Mouse (Mus musculus): Measurements from ENCODE around the gene Sv2c. TPM values are rescaled to one million over a fixed set of nuclear protein-coding genes. Genes with fewer than 3 reads are reported as not detected.

The Sv2c gene
- polyA plus RNA-seq, 1 experiment: 0.18 TPM

DNA sequence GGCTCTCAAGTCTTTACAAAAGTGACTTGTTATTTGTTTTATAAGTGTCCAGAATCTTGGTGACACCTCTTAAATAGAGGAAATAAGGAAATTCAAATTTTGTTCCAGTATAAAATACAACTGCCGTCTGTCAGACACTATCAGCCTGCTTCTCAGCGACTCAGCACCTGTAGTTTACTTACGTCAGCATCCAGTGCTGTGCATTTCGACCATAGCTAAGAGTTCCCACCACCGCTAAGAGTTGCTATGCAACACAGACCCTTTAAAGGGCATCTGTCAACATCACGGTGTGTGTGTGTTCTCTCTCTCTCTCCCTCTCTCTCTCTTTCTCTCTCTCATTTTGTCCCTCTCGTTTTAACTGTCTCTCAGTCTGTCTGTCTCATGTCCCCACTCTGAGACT is 170.5 kb downstream of the Sv2c start:
- Histone ChIP-seq H3K27me3 (ENCODE audit: control insufficient read depth, insufficient read depth, low read length) (no peaks in the 10 kb centered on the region), H3K4me1 (ENCODE audit: control insufficient read depth, insufficient read depth, insufficient read length) (peaks cover 11% of the 10 kb centered on the region), H3K4me3 (ENCODE audit: extremely low read depth, insufficient read depth, insufficient read length) (peak overlapping the region; percentile 11; the same call in 1 of the 2 replicates), H3K27ac (ENCODE audit: insufficient read depth, low read length) (peak overlapping the region; percentile 83; the same call in 1 of the 2 replicates), H3K36me3 (ENCODE audit: control insufficient read depth, insufficient read depth, low read length) (no peaks in the 10 kb centered on the region)
- 43% methylated on average over 7 of the region's 7 CpGs for WGBS
- DNase-seq (ENCODE audit: low read depth in 1 of 2, low spot score in 2 of 2): no peak
- TF ChIP-seq POLR2A (IDR thresholded peaks at IDR 0.05; ENCODE audit: low read depth, low read length) (no peak), CTCF (IDR thresholded peaks at IDR 0.05; ENCODE audit: extremely low read depth, insufficient read depth, insufficient read length, insufficient replicate concordance) (no peak)

- H3K4me1 ChIP-seq (ENCODE audit: control insufficient read depth, insufficient read depth, insufficient read length): peaks cover 12% of the 10 kb centered on the region; the same call in 1 of the 2 replicates
- DNase-seq (ENCODE audit: low read depth in 1 of 2, low spot score in 2 of 2): no peak
- H3K27ac ChIP-seq (ENCODE audit: insufficient read depth, low read length): peak overlapping the region; percentile 83
Observed at GRCm38 (mm10) chr13:95961191-95961791, 171.1 kb downstream of the Sv2c start.

DNA sequence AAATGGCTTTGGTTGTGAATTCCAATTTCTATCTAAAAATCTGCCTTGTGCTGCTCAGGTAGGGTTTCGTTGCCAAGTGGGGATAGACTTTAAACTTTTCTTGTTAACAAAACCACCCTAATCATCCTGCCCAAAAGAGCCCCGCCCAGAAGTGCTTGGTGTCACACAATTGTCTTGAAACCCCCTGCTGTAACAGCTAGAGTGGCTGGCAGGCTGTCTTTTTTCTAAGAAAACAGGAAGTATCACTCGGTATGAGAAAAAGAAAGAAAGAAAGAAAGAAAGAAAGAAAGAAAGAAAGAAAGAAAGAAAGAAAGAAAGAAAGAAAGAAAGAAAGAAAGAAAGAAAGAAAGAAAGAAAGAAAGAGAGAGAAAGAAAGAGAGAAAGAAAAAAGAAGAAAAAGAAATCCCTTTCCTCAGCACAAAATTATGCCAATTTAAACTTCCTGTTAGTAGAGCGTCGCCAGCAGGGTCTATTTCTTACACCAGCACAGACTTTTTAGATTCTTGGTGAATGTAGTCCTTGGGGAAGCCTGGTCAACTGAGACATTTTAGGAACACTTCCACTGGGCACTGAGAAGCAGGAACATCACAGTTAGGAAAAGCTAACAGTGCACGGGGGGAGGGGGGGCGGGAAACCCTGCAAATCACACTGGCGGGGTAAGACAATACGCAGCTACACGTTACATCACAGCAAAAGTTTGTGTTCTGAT is 171.7 kb downstream of the Sv2c start:
- peak in 1 of 2 experiments; percentile 14 for DNase-seq (ENCODE audit: low read depth in 1 of 2, low spot score in 2 of 2)
- Histone ChIP-seq H3K4me1 (ENCODE audit: control insufficient read depth, insufficient read depth, insufficient read length) (peaks cover 12% of the 10 kb centered on the region; the same call in 1 of the 2 replicates), H3K27me3 (ENCODE audit: control insufficient read depth, insufficient read depth, low read length) (no peaks in the 10 kb centered on the region), H3K27ac (ENCODE audit: insufficient read depth, low read length) (peak overlapping the region; percentile 89), H3K36me3 (ENCODE audit: control insufficient read depth, insufficient read depth, low read length) (no peaks in the 10 kb centered on the region), H3K4me3 (ENCODE audit: extremely low read depth, insufficient read depth, insufficient read length) (peak overlapping the region; percentile 65)
- 6% methylated on average over 10 of the region's 10 CpGs for WGBS
- TF ChIP-seq CTCF (IDR thresholded peaks at IDR 0.05; ENCODE audit: extremely low read depth, insufficient read depth, insufficient read length, insufficient replicate concordance) (no peak), POLR2A (IDR thresholded peaks at IDR 0.05; ENCODE audit: low read depth, low read length) (no peak)

More at GRCm38 (mm10) chr13:95961191-95961791, 171.1 kb downstream of the Sv2c start:
- H3K4me3 ChIP-seq (ENCODE audit: extremely low read depth, insufficient read depth, insufficient read length): peak overlapping the region; percentile 65
- TF ChIP-seq POLR2A (IDR thresholded peaks at IDR 0.05; ENCODE audit: low read depth, low read length): no peak
- no peak for TF ChIP-seq CTCF (IDR thresholded peaks at IDR 0.05; ENCODE audit: extremely low read depth, insufficient read depth, insufficient read length, insufficient replicate concordance)
- 28% methylated on average over 29 of the region's 29 CpGs for WGBS
- no peaks in the 10 kb centered on the region for H3K27me3 ChIP-seq (ENCODE audit: control insufficient read depth, insufficient read depth, low read length)
- no peaks in the 10 kb centered on the region for H3K36me3 ChIP-seq (ENCODE audit: control insufficient read depth, insufficient read depth, low read length)

- no peaks in the 10 kb centered on the region for H3K36me3 ChIP-seq (ENCODE audit: control insufficient read depth, insufficient read depth, low read length)
- WGBS: 50% methylated on average over 14 of the region's 14 CpGs
- peak overlapping the region; percentile 89 for H3K27ac ChIP-seq (ENCODE audit: insufficient read depth, low read length)
- TF ChIP-seq POLR2A (IDR thresholded peaks at IDR 0.05; ENCODE audit: low read depth, low read length) (no peak), CTCF (IDR thresholded peaks at IDR 0.05; ENCODE audit: extremely low read depth, insufficient read depth, insufficient read length, insufficient replicate concordance) (no peak)
- DNase-seq (ENCODE audit: low read depth in 1 of 2, low spot score in 2 of 2): no peak
- H3K4me1 ChIP-seq (ENCODE audit: control insufficient read depth, insufficient read depth, insufficient read length): peaks cover 11% of the 10 kb centered on the region; the same call in 1 of the 2 replicates
- no peak overlapping the region for H3K4me3 ChIP-seq (ENCODE audit: extremely low read depth, insufficient read depth, insufficient read length)
- H3K27me3 ChIP-seq (ENCODE audit: control insufficient read depth, insufficient read depth, low read length): no peaks in the 10 kb centered on the region
Observed at GRCm38 (mm10) chr13:95959651-95960476, 172.5 kb downstream of the Sv2c start.

- TF ChIP-seq CTCF (IDR thresholded peaks at IDR 0.05; ENCODE audit: extremely low read depth, insufficient read depth, insufficient read length, insufficient replicate concordance) (no peak), POLR2A (IDR thresholded peaks at IDR 0.05; ENCODE audit: low read depth, low read length) (no peak)
- Histone ChIP-seq H3K27ac (ENCODE audit: insufficient read depth, low read length) (peak overlapping the region; percentile 25), H3K4me1 (ENCODE audit: control insufficient read depth, insufficient read depth, insufficient read length) (peaks cover 10% of the 10 kb centered on the region; the same call in 1 of the 2 replicates), H3K27me3 (ENCODE audit: control insufficient read depth, insufficient read depth, low read length) (no peaks in the 10 kb centered on the region), H3K36me3 (ENCODE audit: control insufficient read depth, insufficient read depth, low read length) (no peaks in the 10 kb centered on the region), H3K4me3 (ENCODE audit: extremely low read depth, insufficient read depth, insufficient read length) (no peak overlapping the region)
- 15% methylated on average over 10 of the region's 10 CpGs for WGBS
- DNase-seq (ENCODE audit: low read depth in 1 of 2, low spot score in 2 of 2): no peak
Observed at GRCm38 (mm10) chr13:95957134-95957533, 175.2 kb downstream of the Sv2c start.

GRCm38 (mm10) chr13:95956327-95956781 is 176.0 kb downstream of the Sv2c start:
- no peak for DNase-seq (ENCODE audit: low read depth in 1 of 2, low spot score in 2 of 2)

More at GRCm38 (mm10) chr13:95956327-95956781, 176.0 kb downstream of the Sv2c start:
- H3K27me3 ChIP-seq (ENCODE audit: control insufficient read depth, insufficient read depth, low read length): no peaks in the 10 kb centered on the region
- no peak for TF ChIP-seq CTCF (IDR thresholded peaks at IDR 0.05; ENCODE audit: extremely low read depth, insufficient read depth, insufficient read length, insufficient replicate concordance)
- TF ChIP-seq POLR2A (IDR thresholded peaks at IDR 0.05; ENCODE audit: low read depth, low read length): no peak
- H3K36me3 ChIP-seq (ENCODE audit: control insufficient read depth, insufficient read depth, low read length): no peaks in the 10 kb centered on the region
- H3K4me3 ChIP-seq (ENCODE audit: extremely low read depth, insufficient read depth, insufficient read length): no peak overlapping the region
- 47% methylated on average over 2 of the region's 2 CpGs for WGBS
- peaks cover 10% of the 10 kb centered on the region; the same call in 1 of the 2 replicates for H3K4me1 ChIP-seq (ENCODE audit: control insufficient read depth, insufficient read depth, insufficient read length)
- peak overlapping the region; percentile 83 for H3K27ac ChIP-seq (ENCODE audit: insufficient read depth, low read length)

All from spleen, adult 2 months (tissue).